Mouse (Mus musculus): ENCODE measurements around the gene Gk2. TPM values are rescaled to one million over a fixed set of nuclear protein-coding genes. Genes with fewer than 3 reads are reported as not detected.

The Gk2 gene
- polyA plus RNA-seq, 1 experiment, result 256 TPM

- Histone ChIP-seq H3K4me1 (ENCODE audit: control insufficient read depth, insufficient read depth, low read length) (no peaks in the 10 kb centered on the region), H3K4me3 (ENCODE audit: control insufficient read depth, low read depth, low read length) (no peak overlapping the region), H3K27ac (ENCODE audit: control insufficient read depth, insufficient read depth, low read depth, low read length) (no peak overlapping the region), H3K36me3 (ENCODE audit: control insufficient read depth, insufficient read depth, low read length) (no peaks in the 10 kb centered on the region), H3K27me3 (ENCODE audit: control insufficient read depth, insufficient read depth, low read length) (no peaks in the 10 kb centered on the region)
- TF ChIP-seq CTCF (IDR thresholded peaks at IDR 0.05; ENCODE audit: control insufficient read depth, insufficient read depth, insufficient replicate concordance, low read depth, low read length) (no peak), POLR2A (IDR thresholded peaks at IDR 0.05; ENCODE audit: control insufficient read depth, low read depth, low read length) (no peak)
Observed at GRCm38 (mm10) chr5:97421669-97422068, 35.2 kb downstream of the Gk2 start.

GRCm38 (mm10) chr5:97417185-97417584 is 39.6 kb downstream of the Gk2 start:
- Histone ChIP-seq H3K4me3 (ENCODE audit: control insufficient read depth, low read depth, low read length) (no peak overlapping the region), H3K36me3 (ENCODE audit: control insufficient read depth, insufficient read depth, low read length) (no peaks in the 10 kb centered on the region), H3K4me1 (ENCODE audit: control insufficient read depth, insufficient read depth, low read length) (no peaks in the 10 kb centered on the region), H3K27me3 (ENCODE audit: control insufficient read depth, insufficient read depth, low read length) (no peaks in the 10 kb centered on the region), H3K27ac (ENCODE audit: control insufficient read depth, insufficient read depth, low read depth, low read length) (no peak overlapping the region)
- TF ChIP-seq CTCF (IDR thresholded peaks at IDR 0.05; ENCODE audit: control insufficient read depth, insufficient read depth, insufficient replicate concordance, low read depth, low read length) (no peak), POLR2A (IDR thresholded peaks at IDR 0.05; ENCODE audit: control insufficient read depth, low read depth, low read length) (no peak)

DNA sequence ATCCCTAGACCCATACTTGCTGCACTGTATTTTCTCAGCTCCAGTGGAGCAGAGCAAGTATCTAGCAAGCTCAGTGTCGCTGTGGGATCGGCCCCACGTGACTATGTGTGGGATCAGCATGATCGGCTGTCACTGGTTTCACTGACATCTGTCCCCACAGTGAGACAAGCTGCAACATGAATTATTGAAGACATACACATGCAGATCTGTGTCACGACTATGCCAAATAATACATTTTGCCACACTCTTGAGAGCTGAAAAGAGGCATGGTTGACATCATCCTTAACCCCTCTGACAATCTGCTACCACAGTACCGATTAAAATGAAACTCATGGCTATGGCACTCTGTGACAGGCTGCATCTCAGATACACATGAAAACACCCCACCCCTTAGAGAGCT is 41.0 kb downstream of the Gk2 start:
- no peak overlapping the region for H3K4me3 ChIP-seq (ENCODE audit: control insufficient read depth, low read depth, low read length)
- TF ChIP-seq CTCF (IDR thresholded peaks at IDR 0.05; ENCODE audit: control insufficient read depth, insufficient read depth, insufficient replicate concordance, low read depth, low read length) (no peak), POLR2A (IDR thresholded peaks at IDR 0.05; ENCODE audit: control insufficient read depth, low read depth, low read length) (no peak)

GRCm38 (mm10) chr5:97413716-97414115 is 43.1 kb downstream of the Gk2 start:
- Histone ChIP-seq H3K4me1 (ENCODE audit: control insufficient read depth, insufficient read depth, low read length) (no peaks in the 10 kb centered on the region), H3K27ac (ENCODE audit: control insufficient read depth, insufficient read depth, low read depth, low read length) (no peak overlapping the region), H3K4me3 (ENCODE audit: control insufficient read depth, low read depth, low read length) (no peak overlapping the region), H3K36me3 (ENCODE audit: control insufficient read depth, insufficient read depth, low read length) (no peaks in the 10 kb centered on the region), H3K27me3 (ENCODE audit: control insufficient read depth, insufficient read depth, low read length) (no peaks in the 10 kb centered on the region)
- no peak for TF ChIP-seq CTCF (IDR thresholded peaks at IDR 0.05; ENCODE audit: control insufficient read depth, insufficient read depth, insufficient replicate concordance, low read depth, low read length)
- no peak for TF ChIP-seq POLR2A (IDR thresholded peaks at IDR 0.05; ENCODE audit: control insufficient read depth, low read depth, low read length)

More for the DNA sequence above, 41.0 kb downstream of the Gk2 start:
- H3K27me3 ChIP-seq (ENCODE audit: control insufficient read depth, insufficient read depth, low read length), result no peaks in the 10 kb centered on the region
- no peaks in the 10 kb centered on the region for H3K36me3 ChIP-seq (ENCODE audit: control insufficient read depth, insufficient read depth, low read length)
- H3K4me1 ChIP-seq (ENCODE audit: control insufficient read depth, insufficient read depth, low read length), result no peaks in the 10 kb centered on the region
- no peak overlapping the region for H3K27ac ChIP-seq (ENCODE audit: control insufficient read depth, insufficient read depth, low read depth, low read length)

DNA sequence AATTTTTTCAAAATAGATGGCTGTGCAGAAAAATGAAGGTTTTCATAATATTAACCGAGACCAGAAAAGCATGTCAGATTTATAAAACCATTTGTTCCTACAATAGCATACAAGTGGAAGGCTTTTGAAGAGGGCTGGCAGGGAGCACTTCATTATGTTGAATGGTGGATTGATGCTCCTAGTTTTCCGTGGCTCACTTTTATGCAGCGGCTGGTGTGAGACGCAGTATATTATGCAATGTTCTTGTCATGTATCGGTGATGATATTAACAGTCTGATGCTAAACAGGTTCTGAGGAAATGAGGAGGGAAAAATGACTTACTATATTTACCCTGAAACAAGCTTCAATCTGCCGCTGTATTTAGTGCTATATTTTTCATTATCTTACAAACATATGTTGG is 46.6 kb downstream of the Gk2 start:
- H3K27ac ChIP-seq (ENCODE audit: control insufficient read depth, insufficient read depth, low read depth, low read length), result no peak overlapping the region
- no peaks in the 10 kb centered on the region for H3K36me3 ChIP-seq (ENCODE audit: control insufficient read depth, insufficient read depth, low read length)
- no peaks in the 10 kb centered on the region for H3K4me1 ChIP-seq (ENCODE audit: control insufficient read depth, insufficient read depth, low read length)
- no peaks in the 10 kb centered on the region for H3K27me3 ChIP-seq (ENCODE audit: control insufficient read depth, insufficient read depth, low read length)
- TF ChIP-seq POLR2A (IDR thresholded peaks at IDR 0.05; ENCODE audit: control insufficient read depth, low read depth, low read length), result no peak
- no peak for TF ChIP-seq CTCF (IDR thresholded peaks at IDR 0.05; ENCODE audit: control insufficient read depth, insufficient read depth, insufficient replicate concordance, low read depth, low read length)
- H3K4me3 ChIP-seq (ENCODE audit: control insufficient read depth, low read depth, low read length), result no peak overlapping the region

DNA sequence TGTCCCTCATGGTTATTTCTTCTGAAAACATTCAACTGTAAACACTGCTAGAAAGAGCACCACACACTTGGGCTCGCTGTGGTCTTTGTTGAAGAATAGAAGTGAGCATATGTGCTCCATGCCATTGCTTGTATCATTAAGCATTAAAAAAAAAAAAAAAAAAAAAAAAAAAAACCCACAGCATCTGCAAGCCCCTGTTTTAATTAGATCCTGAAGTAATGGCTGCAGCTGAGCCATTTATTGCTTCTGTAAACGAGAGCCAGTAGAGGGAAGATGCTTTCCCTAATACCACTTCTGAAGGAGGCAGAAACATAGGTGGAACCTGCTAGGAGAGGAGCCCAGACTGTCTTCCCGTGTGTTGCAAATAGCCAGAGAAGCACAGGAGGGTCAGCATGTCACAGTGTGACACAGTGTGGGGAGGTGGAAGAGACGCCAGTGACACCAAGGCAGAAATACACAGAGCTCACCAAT is 47.6 kb downstream of the Gk2 start:
- TF ChIP-seq CTCF (IDR thresholded peaks at IDR 0.05; ENCODE audit: control insufficient read depth, insufficient read depth, insufficient replicate concordance, low read depth, low read length) (no peak), POLR2A (IDR thresholded peaks at IDR 0.05; ENCODE audit: control insufficient read depth, low read depth, low read length) (no peak)
- H3K4me1 ChIP-seq (ENCODE audit: control insufficient read depth, insufficient read depth, low read length), result no peaks in the 10 kb centered on the region
- H3K27ac ChIP-seq (ENCODE audit: control insufficient read depth, insufficient read depth, low read depth, low read length), result no peak overlapping the region
- no peak overlapping the region for H3K4me3 ChIP-seq (ENCODE audit: control insufficient read depth, low read depth, low read length)
- H3K27me3 ChIP-seq (ENCODE audit: control insufficient read depth, insufficient read depth, low read length), result no peaks in the 10 kb centered on the region
- no peaks in the 10 kb centered on the region for H3K36me3 ChIP-seq (ENCODE audit: control insufficient read depth, insufficient read depth, low read length)

Other genes starting within 250 kb of the Gk2 start
- gene Naa11, start 64.6 kb downstream of the Gk2 start, polyA plus RNA-seq (2012; rRNA removed), result 9.7 and 9.8 TPM in 2 replicates